Mouse (Mus musculus) ES-Bruce4 (cell line): ENCODE measurements around the gene Fam92b. TPM values are rescaled to one million over a fixed set of nuclear protein-coding genes. Genes with fewer than 3 reads are reported as not detected.

Source experiments
- H3K27ac ChIP-seq: 2 replicates; pipeline ENCODE4 v1.5.1; 2012; ENCODE audit warnings: low read length, inconsistent platforms; ENCODE audit not compliant: insufficient read depth
- H3K27me3 ChIP-seq: 2 replicates; pipeline ENCODE4 v1.6.1; 2012; ENCODE audit warnings: mild to moderate bottlenecking, low read length, inconsistent platforms; ENCODE audit not compliant: control insufficient read depth, poor library complexity, insufficient read depth, severe bottlenecking
- H3K36me3 ChIP-seq: 2 replicates; pipeline ENCODE4 v1.6.1; 2012; ENCODE audit warnings: inconsistent platforms, mild to moderate bottlenecking, low read length, moderate library complexity; ENCODE audit not compliant: control insufficient read depth, poor library complexity, insufficient read depth, severe bottlenecking
- H3K4me1 ChIP-seq: one replicate; pipeline ENCODE4 v1.8.1; 2011; ENCODE audit warnings: low read length; ENCODE audit not compliant: control insufficient read depth, insufficient read depth
- H3K4me3 ChIP-seq: 2 replicates; pipeline ENCODE4 v1.5.1; 2011; ENCODE audit warnings: low read depth, mild to moderate bottlenecking, low read length
- H3K9ac ChIP-seq: 2 replicates; pipeline ENCODE4 v1.6.1; 2012; ENCODE audit warnings: low read depth, mild to moderate bottlenecking, inconsistent platforms; ENCODE audit not compliant: poor library complexity, severe bottlenecking
- H3K9me3 ChIP-seq: replicated peaks from 2 replicates; pipeline ENCODE4 v1.6.1; 2012; ENCODE audit warnings: mild to moderate bottlenecking, low read length, inconsistent platforms; ENCODE audit not compliant: control insufficient read depth, poor library complexity, insufficient read depth, severe bottlenecking
- CTCF ChIP-seq: IDR thresholded peaks from one replicate; pipeline ENCODE4 v1.8.1; 2011; ENCODE audit warnings: low read depth, low read length
- EP300 ChIP-seq: IDR thresholded peaks from 2 replicates; pipeline ENCODE4 v1.6.1; 2011; ENCODE audit warnings: low read depth, low read length; ENCODE audit not compliant: insufficient read depth
- POLR2A ChIP-seq: IDR thresholded peaks from one replicate; pipeline ENCODE4 v1.8.1; 2011; ENCODE audit warnings: low read length; ENCODE audit not compliant: insufficient read depth
- polyA plus RNA-seq: library from polyadenylated mRNA; stranded (reverse); fragments of >200 nt; gene quantifications from 2 replicates; pipeline ENCODE4 v1.2.4, GENCODE M21; 2011; ENCODE audit warnings: low read depth; ENCODE audit not compliant: missing spikeins, insufficient read depth, insufficient read length

The Fam92b gene
- polyA plus RNA-seq, 1 experiment: not detected

GRCm38 (mm10) chr8:120119429-120119828 lies 57.8 kb downstream of the Fam92b start:
- TF ChIP-seq EP300 (no peak), CTCF (no peak), POLR2A (no peak)
- H3K9me3 ChIP-seq: no peaks in the 10 kb centered on the region
- no peak overlapping the region for H3K4me3 ChIP-seq
- H3K4me1 ChIP-seq: no peaks in the 10 kb centered on the region
- H3K9ac ChIP-seq: no peak overlapping the region
- H3K36me3 ChIP-seq: no peaks in the 10 kb centered on the region
- peaks cover 8% of the 10 kb centered on the region for H3K27me3 ChIP-seq
- H3K27ac ChIP-seq: no peak overlapping the region

DNA sequence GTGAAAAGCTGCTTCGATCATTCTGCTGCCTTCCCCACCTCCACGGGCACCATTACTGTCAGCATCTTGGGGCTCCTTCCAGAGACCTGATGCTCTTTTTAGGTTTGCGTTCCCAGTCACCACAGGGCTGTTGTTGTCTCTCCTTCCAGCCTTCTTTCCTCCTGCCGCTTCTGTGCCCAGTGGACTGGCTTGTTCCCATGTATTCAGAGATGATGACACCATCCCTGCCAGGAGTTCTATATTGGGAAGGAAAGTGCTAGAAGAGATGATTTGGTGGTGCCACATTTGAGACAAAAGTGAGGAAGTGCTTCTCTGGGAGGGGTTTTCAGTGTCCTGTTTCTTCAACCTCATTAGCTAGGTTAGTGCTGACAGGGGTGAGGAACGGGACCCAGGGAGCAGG lies 58.4 kb downstream of the Fam92b start:
- H3K9me3 ChIP-seq: no peaks in the 10 kb centered on the region
- H3K4me1 ChIP-seq: no peaks in the 10 kb centered on the region
- no peak overlapping the region for H3K4me3 ChIP-seq
- TF ChIP-seq POLR2A (no peak), CTCF (no peak), EP300 (no peak)
- H3K27me3 ChIP-seq: peaks cover 8% of the 10 kb centered on the region
- H3K9ac ChIP-seq: no peak overlapping the region
- H3K27ac ChIP-seq: no peak overlapping the region
- H3K36me3 ChIP-seq: no peaks in the 10 kb centered on the region

DNA sequence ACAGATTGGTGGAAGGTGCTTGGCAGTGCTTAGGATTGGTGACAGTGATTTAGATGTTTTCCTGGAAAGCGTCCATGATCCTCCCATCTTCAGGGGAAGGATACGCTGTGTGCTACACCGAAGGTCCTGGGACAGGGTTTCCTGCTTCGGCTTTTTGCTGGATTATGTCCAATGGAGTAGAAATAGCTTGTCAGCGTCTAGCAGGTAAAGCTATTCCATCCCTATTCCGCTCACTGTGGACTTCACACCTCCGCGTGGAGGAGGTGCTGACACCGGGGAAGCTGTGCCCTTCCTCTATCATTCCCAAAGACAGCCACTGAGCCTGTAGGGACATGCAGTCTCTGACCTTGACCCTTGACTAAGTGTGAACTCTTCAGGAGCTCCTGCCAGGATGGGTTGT lies 59.1 kb downstream of the Fam92b start:
- TF ChIP-seq CTCF (no peak), POLR2A (no peak), EP300 (no peak)
- Histone ChIP-seq H3K9me3 (no peaks in the 10 kb centered on the region), H3K27ac (no peak overlapping the region), H3K4me3 (no peak overlapping the region), H3K9ac (no peak overlapping the region), H3K36me3 (no peaks in the 10 kb centered on the region), H3K27me3 (peaks cover 8% of the 10 kb centered on the region), H3K4me1 (no peaks in the 10 kb centered on the region)

GRCm38 (mm10) chr8:120116600-120116999 lies 60.7 kb downstream of the Fam92b start:
- peaks cover 8% of the 10 kb centered on the region for H3K27me3 ChIP-seq
- TF ChIP-seq POLR2A (no peak), EP300 (no peak), CTCF (no peak)

More at GRCm38 (mm10) chr8:120116600-120116999, 60.7 kb downstream of the Fam92b start:
- Histone ChIP-seq H3K4me3 (no peak overlapping the region), H3K4me1 (no peaks in the 10 kb centered on the region), H3K36me3 (no peaks in the 10 kb centered on the region), H3K9me3 (no peaks in the 10 kb centered on the region), H3K9ac (no peak overlapping the region), H3K27ac (no peak overlapping the region)

Other genes with a start within 250 kb of the Fam92b start
- gene Crispld2, start 185.0 kb downstream of the Fam92b start, polyA plus RNA-seq: 0.84 and 1.3 TPM in 2 replicates
- gene Zdhhc7, start 76.0 kb downstream of the Fam92b start, polyA plus RNA-seq: 15.7 and 17.1 TPM in 2 replicates
- 0.18 and 0.38 TPM in 2 replicates for gene 6430548M08Rik, start 63.3 kb downstream of the Fam92b start, polyA plus RNA-seq
- 20.7 and 31.8 TPM in 2 replicates for gene Gse1, start 51.0 kb upstream of the Fam92b start, polyA plus RNA-seq